Mouse (Mus musculus) layer of hippocampus, adult 11-12 months (tissue): ENCODE results near the gene Pfkfb4.

Experiments
- DNase-seq: peaks from one replicate; pipeline ENCODE4 v3.0.0; 2022; ENCODE audit warnings: low spot score

The Pfkfb4 gene

DNA sequence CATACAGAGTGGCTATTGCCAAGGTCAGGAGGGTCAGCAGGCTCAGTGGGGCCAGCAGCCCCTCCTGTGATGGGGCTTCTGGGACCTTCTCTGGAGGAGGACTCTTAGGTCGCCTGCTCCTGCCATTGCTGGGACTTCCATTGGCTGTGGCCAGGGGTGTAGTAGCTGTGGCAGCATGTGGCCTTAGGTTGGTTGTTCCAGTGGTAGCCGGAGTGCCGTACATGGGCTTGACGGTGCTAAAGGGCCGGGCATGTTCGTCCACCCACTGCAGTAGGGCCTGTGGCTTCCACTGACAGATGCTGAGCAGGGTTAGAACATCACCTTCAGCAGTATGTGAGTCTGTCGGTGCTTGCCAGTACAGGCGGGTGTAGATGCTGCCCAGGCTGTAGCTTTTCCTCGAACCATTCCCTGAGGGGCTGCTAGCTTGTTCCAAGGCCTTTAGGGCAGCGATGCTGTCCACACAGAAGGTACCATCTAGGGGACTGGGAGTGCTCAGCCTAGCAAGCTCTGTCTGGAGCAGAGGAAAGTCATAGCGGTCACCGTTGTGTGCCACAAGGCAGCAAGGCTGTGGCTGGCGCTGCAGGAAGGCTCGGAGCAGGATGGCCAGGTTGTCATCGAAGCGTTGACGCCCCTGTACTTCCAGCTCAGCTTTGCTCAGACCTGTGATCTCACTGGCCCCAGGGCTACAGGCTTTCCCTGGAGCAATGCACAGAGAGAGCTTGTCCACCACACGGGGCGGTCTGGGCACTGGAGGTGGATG, 66.6 kb downstream of the Pfkfb4 start:
- no peak for DNase-seq

DNA sequence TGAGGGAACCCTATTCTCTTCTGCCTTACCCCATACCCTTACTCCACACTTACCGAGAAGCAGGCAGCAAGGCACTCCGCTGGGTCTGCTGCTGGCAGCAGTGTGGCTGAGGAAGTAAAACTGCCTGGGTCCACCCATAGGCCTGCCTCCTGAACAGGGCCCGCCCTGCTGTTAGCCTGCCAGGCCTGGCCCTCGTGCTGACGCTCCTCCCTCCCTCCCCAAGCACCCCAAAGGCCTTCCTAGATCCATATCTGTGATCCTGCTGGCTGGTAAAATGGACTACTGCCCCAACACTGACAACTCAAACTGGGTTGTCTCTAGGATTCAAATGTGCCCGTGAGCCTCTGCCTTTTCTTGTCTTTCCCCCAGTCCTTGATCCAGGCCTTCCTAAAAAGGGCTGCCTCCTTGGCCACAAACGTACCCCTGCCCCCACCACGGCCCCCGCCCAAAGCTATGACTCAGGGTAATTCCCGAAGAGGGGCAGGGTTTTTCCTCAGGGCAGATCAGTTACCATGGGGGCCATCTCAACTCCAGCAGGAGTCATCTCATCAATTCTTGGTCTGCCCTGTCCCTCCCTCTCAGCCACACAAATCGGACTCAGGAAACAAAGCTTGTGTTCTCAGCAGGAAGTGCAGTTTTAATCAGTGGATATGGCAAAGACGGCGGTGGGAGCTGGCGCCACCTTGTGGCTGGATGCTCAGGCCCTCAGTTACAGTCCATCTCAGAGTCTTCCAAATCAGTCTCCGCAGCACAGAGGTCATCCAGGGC, 67.7 kb downstream of the Pfkfb4 start, which contains the start of gene Trex1:
Trex1 (minus strand) TSS at position 599 of the 768 bp plus-strand sequence.
- peak; percentile 94 for DNase-seq

DNA sequence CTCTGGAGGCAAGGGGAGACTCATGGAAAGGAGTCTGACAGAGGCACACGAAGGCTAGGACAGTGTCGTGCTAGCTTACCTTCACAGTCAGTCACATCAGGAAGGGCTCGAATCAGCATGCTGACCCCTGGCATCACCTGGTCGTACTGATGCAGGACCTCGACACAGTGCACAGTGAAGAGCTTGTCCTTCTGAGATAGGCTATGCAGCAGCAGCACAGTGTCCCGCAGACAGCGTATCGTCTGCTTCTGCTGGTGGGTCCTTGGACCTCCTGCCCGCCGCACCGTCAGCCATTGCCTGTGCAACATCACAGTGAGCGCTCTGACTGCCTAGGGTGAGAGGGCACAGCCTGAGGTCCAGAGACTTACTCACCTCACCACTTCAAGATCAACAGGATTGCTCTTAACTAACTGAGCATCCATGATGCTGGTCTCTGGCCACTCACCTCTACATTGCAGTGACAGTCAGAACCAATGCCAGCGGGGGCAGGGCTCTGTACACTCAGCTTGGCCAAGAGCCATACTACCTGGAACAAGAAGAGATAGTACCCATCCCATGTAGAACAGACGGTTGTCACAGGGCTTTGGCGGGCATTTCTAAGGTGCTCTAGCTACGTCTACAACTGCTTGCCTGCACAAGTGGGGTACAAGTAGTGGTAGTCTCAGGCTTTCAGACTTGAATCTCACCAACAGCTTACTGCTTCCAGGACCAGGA, 68.8 kb downstream of the Pfkfb4 start:
- no peak for DNase-seq

DNA sequence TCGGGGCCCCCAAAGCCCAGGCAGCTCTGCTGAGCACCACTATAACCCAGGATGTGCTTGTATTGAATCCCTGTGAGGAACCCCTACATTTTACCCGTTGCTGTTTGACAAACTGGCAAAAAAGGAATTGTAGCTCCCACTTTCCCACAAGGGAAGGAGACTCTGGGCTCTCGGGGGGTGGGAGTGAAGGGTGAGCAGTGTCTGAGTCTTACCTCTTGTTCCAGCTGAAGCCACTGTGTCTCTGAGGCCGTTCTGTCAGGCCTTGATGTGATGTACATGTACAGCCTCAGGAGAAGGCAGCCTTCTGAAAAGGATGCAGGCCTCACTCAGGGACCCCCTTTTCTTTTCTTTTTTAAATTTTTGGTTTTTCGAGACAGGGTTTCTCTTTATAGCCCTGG, 69.3 kb downstream of the Pfkfb4 start:
- no peak for DNase-seq

DNA sequence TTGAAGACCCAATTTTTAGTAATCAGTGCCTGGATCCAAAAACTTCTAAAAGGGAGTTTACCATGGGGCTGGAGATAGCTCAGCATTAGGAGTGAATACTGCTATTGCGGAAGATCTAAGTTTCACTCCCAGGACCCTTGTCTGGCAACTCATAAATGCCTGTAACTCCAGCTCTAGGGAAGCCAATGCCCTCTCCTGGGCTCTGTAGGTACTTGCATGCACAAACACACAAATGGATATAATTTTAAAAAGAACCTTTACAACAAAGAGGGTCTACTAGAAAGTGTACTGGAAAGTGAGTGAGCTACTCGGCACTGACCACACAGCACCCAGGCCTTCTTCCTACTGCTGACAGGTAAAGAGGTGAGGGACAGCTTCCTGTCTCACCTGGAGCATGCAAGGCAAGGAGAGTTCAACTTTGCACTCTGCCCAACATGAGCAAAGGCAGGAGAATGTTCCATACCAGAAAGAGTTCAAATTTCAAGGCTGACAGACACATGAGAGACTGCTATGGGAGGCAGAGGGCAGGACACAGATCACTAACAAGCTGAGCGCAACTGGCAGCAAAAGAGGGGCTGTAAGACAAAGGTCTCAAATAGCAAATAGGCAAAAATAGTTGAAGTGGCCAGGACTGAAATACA, 76.6 kb downstream of the Pfkfb4 start:
- no peak for DNase-seq

GRCm38 (mm10) chr9:109073661-109074573, 82.3 kb downstream of the Pfkfb4 start, which contains the start of gene Atrip:
Atrip (minus strand) TSS chr9:109074124.
- peak; percentile 92 for DNase-seq

DNA sequence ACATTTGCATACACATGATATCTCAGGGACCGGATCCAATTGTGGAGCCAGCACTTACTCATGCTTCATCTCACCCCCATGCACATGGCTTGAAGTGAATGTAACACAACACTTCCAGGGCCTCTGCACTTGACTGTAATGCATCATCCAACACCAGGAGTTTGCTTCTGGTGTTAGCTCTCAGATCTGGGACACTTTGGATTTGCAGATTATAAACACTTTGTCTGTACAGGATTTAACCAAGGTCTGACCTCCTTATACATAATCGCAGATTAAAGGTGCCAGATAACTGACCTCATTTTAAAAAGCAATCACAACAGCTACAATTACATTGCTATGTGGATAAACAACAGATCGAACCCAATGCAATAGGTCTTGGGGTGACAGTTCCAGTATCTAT, 88.9 kb downstream of the Pfkfb4 start:
- no peak for DNase-seq

DNA sequence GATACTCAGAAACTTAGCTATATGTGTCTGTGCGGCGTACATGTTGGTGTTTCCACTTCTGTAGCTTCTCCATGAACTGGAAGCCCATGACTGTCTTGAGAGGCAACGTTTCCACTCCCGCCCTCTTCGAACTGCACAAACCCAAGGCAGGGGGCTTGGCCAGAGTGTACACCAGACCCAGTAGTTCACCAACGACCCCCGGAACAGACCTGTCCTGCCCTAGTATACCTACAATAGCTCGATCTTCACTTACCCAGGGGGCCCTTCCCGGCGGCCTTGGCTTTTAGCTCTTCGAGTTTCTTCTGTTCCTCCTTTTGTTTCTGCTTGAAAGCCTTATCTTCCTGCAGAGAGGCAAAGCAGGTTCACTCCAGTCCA, 90.2 kb downstream of the Pfkfb4 start:
- no peak for DNase-seq
